Mouse (Mus musculus) adrenal gland, postnatal 14 days (tissue): Measurements from ENCODE around the gene Vwc2. TPM values are rescaled to one million over a fixed set of nuclear protein-coding genes. Genes with fewer than 3 reads are reported as not detected.
A peak's percentile ranks its signal among the peaks of the same experiment; 100 is the strongest.

Experiments used
- DNase-seq: peaks from one replicate; pipeline ENCODE4 v3.0.0; 2021; ENCODE audit warnings: mixed read lengths
- long read RNA-seq, 2 experiments: library from polyadenylated mRNA; stranded (forward); transcript quantifications; one replicate each; pipeline ENCODE4 v2.0.0; 2021
- total RNA-seq: library from RNA; stranded (reverse); gene quantifications from 2 replicates; pipeline ENCODE4 v1.2.3, GENCODE M21; 2021

The Vwc2 gene
- total RNA-seq: not detected in 2 replicates
- long read RNA-seq, experiment 1: 0 reads
- long read RNA-seq, experiment 2: 0 reads

DNA sequence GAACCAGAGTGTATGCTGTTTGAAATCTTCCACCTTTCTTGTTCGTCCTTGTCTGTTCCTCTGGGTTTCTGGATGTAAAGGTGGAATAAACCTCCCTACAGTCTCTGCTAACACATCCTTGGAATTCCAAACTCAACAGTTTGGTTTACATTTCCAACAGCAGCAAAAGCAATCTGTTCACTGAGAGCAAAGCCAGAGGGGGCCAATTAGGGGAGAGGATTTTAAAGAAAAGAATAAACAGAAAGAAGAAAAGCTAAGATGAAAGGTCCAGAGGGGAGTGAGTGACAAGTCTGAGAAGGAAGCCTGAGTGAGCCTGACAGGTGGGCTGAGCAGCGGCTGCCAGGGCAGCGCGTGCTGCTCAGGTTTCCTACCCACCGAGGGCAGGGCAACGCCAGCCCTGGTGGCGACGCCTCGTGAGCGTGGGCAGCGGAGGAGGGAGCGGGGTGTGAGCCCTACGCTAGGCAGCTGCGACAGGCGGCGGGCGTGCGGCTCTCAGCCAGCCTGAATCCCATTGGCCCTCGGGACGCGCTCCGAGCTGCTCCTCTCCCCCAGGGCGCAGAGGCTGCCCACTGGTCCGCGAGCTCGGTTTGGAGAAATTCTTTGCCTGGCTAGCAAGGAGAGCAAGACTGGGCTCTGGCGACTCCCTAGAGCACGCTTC is at the start of gene Vwc2:
Gene Vwc2 (plus strand): TSS at position 648 of the 658 bp plus-strand sequence.
- DNase-seq: no peak

DNA sequence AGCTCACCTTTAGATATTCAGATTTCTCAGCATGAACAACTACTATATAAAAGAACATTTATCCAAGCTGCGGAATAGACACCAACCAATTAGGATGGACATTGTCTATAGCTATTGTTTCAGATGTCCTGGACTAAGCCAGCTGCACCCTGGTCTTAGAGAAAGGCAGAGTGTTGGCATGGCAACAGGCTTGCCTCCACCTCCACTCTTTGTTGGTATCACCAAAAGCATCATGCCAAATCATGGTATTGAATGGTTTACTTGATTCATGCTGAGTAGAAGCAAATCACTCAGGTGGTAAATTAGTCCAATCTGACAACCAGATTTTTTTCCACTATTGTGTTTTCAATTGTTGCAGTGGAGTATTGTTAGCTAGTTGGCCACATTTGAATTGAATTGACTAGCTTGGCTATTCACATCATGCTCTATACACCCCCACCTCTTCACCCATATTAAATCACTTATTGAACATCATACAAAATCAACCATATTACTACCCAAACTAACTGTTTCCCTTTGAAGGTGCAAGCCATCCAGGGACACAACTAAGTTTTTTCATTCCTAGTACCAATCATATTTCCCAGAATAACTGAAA is 25.8 kb upstream of the Vwc2 start:
- no peak for DNase-seq

DNA sequence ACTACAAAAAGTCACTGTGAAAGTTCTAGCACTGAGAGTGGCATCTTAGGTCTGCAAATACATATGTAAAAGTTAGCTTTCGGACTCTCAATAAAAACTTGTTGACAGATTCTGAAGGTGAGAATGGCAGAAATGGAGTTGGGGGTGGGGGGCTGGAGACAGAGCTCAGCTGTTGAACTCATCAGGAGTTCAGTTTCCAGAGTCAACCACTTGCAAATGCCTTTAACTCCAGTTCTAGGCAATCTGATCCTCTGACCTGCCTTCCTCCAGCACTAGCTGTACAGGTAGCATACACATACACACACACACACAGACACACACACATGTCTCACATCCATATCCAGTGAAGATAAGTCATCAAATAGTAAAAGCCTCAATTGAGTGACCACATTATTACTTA is 16.4 kb upstream of the Vwc2 start:
- no peak for DNase-seq

DNA sequence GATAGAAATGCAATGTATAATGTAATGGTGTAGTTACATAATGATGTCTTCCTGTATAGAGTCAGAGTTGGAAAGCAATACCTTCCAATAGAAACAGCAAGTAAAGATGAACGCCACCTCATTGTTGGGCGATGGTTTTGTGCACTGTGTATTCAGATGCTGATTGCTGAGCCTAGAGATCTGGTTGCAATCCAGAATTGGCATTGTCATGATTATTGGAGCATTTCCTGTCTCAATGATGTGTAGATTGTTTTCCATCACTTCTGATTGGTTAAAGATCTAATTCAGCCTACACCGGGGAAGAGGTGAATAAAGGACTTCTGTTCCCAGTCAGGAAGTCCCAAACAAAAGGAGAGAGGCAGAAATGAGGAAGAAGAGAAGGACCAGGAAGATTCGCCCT is 15.7 kb upstream of the Vwc2 start:
- DNase-seq: no peak

DNA sequence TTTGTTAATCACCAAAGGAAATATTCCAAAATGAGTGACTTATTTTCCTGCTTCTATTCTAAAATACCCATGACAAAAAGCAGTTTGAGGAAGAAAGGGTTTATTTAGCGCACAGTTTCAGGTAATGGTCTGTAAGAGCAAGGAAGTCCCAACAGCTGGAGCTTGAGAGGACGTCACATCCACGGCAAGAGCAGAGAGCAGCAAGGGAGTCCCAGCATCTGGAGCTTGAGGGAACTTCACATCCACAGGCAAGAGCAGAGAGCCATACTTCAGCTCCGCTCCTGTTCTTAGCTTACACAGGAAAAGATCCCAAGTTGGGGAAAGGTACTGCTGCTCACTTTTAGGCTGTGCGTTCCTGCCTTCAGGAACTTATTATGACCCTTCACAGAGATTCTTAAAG is 15.0 kb upstream of the Vwc2 start:
- DNase-seq: no peak

DNA sequence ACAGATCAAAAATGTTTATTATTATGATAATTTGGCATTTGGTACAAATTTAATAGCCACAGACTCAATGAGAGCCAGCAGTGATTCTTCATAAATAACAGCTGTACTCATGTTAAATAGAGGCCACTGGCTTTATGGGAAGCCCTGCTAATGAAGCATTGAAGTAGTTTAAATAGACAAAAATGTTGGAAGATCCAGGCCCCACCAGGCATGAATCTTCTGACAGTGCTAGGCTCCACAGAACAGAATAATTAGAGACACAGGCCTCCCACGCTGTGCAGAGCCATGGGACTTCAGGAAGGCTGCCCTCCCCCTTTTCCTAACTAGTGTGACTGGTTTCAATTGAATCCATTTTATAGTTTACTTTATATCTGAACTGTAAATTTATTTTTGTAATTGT is 11.8 kb upstream of the Vwc2 start:
- DNase-seq: no peak

DNA sequence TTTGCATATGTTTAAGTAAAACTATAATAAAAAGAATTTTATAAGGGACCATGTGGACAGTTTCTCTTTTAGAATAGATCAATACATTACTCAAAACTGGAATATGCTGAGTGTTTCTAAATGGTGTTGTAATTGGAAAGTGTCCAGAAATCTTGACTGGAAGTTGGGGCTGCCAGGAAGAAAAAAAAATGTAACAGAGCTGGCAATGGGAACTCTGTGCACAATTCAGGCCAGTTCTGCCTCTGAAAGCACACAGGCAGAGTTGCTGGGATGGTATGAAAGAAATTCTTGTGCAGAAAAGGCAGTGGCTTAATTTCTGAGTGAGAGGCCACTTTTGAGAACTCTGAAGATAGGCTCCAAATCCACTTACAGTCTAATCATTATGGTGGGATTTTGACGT is 11.4 kb upstream of the Vwc2 start:
- DNase-seq: no peak

DNA sequence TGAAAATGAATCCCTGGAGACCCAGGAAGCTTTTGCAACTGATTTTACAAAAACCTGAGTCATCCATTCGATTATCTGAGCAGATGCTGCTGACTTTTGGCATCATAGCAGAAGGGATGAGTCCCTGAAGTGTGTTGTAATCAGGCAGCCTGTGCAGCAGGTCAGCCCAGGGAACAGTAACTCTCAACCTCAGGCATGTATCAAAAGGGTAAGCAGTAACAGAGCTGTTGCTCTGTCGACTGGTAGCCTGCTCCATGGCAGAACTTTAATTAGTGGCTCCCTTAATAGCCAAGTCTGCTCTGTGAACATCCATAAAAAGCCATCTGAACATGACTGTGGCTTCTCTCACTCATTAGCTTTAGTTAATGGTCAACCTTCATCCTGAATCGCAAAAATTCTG is 5.1 kb upstream of the Vwc2 start:
- DNase-seq: no peak

DNA sequence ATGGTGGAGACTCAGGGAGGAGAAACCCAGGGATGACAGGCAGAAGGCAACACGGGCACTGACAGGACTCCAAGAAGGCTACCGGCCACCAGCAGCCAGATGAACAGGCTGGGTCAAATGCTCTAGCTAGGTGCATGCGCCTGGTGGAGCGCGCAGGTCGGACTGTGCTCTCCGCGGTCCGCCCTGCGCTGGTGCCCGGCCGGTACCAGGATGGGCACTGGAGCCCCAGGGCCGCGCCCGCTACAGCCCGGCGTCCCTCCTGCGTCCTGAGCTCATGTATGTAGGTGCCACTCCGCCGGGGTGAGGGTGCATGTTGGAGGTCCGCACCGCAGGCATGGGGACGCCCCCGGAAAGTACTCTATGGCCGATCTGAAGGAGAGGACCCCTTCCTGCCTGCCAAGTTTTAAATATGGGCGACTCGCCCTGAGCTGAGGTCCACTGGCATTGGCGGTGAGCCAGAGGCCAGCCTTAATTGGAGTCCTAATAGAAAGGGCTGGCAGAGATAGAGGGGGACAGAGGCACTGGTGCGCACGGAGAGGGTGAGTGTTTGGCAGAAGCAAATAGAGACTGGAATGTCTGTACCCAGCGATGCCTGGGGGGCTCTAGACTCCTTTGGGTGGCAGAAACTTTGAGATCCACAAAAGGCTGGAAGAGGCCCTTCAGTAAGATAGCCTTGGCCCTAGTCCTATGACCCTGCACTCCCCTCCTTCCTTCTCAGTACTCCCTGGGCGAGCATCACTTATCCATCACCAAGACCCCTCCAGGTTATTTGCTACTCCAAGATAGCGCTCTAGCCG is 409 bp downstream of the Vwc2 start:
- DNase-seq: no peak

DNA sequence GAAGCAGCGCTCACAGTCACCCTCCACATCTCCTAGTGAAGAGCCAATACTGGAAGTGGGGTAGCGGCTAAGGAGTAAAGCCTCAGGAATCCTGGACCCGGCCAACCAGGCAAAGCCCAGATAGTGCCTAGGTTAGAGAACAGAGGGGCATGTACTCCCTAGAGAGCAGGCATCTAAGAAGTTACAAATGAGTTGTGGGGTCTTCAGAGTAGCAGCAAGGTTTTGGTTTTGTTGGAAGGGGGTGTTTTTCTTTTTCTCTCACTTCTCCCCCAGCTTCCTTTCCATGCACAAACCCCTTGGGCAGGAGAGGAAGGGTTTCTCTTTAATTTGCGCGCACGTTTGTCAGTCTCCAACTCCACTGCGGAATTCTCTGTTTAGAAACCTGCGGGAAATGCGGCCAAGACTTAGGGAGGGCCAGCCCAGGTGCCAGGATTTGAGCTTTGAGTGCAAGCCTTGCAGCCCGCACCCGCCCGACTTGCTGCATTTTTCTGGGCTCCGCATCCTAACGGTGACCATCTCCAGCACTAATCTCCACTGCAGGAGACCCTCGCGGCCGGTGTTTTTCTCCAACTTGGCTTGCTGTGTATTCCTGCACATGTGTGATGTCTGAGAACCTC is 1.1 kb downstream of the Vwc2 start:
- no peak for DNase-seq

DNA sequence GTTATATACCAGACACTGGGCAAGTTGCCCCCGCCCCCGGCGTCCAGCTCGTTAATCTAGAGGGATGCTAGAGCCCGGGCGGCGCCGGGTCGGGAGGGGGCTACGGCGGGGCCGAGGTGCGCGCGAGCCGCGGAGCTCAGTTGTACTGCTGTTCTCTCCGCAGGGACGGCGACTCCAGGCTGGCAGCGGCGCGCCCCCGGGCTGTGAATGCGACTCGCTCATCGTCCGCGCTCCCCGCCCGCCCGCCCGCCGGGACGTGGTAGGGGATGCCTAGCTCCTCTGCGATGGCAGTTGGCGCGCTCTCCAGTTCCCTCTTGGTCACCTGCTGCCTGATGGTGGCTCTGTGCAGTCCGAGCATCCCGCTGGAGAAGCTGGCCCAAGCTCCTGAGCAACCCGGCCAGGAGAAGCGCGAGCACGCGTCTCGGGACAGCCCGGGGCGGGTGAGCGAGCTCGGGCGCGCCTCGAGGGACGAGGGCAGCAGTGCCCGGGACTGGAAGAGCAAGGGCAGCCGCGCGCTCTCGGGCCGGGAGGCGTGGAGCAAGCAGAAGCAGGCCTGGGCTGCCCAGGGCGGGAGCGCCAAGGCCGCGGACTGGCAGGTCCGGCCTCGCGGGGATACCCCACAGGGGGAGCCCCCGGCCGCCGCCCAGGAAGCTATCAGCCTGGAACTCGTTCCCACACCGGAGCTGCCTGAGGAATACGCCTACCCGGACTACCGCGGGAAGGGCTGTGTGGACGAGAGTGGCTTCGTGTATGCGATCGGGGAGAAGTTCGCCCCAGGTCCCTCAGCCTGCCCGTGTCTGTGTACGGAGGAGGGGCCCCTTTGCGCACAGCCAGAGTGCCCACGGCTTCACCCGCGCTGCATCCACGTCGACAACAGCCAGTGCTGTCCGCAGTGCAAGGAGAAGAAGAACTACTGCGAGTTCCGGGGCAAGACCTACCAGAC is 1.9 kb downstream of the Vwc2 start:
- DNase-seq: peak; percentile 17

DNA sequence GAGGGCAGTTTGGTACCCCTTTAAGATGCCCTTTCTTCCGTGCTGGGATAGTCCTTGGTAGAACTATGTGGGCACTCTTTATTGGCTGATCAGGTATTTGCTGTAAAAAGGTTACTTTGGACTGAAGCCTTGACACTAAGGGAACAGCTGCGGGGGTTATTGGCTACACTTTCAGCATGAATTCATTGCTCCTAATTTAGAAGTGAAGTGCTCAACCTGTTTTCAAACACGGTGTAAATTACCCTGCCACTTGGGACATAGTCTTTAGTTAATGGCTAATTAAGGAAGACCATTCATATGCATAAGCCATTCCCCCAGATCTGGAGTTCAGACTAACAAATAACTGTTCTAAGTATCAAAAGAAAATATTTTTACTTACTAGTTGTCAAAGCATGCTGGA is 2.7 kb downstream of the Vwc2 start:
- DNase-seq: no peak

DNA sequence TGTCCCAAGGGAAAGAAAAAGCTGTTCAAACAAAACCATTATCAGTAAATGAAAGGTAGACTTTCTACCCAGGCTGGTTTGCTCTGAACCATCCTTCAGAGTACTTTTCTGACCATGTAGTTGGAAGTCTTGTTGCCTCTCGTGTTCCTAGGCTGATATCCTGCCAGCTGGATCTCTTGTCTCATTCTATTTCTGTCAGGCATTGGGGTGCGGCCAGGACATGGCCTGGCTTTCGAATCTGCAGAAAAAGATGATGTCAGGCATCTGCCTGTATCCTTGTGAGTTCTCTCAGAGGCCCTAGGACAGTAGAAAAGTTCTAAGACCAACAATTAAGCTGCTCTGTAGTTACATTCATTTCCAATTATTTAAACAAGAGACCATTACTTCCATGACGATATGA is 8.8 kb downstream of the Vwc2 start:
- DNase-seq: no peak

DNA sequence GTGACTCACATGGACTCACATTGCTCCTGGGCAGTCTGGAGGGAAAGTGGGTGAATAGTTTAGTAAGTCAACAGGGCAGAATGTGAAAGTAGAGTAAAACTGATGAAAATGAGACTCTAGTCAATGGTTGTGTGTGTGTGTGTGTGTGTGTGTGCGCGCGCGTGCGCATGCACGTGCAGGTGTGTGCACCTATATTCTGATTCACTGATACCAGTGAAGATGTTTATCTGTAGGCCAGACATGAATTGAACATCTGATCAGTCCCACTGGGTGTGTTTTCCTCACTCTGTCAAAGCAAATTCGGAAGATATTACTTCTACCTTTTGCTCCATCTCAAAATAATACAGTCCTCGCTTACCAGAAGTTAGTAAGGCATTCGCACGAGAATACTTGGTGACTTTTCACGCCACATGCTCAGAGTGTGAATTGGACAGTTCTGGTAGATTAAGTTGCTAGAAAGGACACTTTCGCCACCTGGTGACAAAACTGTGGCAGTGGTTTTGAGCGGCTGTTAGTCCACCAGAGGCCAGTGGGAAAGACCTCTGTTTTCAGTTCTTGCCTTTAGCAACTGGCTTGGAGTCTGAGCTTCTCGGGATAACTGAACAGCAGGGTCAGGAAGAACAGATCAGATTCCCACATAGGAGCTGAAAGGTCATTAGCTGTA is 17.5 kb downstream of the Vwc2 start:
- peak; percentile 37 for DNase-seq

DNA sequence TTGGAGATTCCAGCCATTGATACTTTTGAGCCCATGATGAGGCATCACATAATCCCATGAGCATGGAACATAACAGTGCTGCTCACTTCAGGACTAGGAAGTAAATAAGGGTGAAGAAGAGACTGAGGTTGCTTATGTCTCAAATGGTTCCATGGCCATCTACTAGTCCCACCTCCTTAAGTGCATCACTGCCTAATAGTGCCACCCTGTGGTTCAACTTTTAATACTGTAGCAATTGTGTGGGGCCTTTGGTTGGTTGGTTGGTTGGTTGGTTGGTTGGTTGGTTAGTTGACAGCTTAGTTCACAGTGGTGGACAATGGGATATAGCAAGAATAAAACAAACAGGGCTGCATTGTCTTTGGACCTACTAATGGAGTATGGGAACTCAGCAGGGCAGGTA is 26.6 kb downstream of the Vwc2 start:
- DNase-seq: no peak

DNA sequence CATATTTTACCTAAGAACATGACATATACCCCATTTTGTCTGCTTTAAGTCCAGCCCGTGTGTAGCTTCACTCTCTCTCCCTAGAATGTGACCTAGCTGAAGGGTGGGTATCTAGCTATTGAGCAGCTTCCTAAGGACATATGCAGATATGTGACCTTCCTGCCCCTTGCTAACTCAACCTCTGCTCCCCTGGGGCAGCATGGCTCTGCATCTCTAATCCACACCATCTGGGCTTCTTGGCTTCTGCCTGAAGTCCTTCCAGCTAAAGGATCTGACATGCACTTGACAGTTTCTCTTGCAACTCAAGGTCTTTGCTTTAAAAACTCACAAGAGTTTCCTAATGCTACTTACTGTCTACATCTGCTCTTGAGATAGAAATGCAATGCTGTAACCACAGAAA is 38.7 kb downstream of the Vwc2 start:
- no peak for DNase-seq

DNA sequence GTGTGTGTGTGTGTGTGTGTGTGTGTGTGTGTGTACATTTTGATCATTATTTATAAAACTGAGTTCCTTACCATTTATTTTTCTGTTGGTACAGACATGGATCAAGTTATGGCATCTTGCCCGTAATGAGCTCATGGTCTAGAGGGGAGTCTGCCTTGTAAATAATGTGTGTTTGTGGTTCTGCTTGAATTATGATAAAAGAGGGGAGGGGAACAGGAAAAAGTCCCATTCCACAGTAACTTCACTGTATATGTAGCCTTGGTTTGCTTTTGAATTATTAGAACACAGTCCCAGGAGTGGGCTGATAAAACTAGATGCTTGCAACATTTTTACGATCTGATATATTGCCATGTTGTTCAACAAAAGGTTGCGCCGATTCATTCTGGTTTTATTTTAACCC is 57.4 kb downstream of the Vwc2 start:
- no peak for DNase-seq

DNA sequence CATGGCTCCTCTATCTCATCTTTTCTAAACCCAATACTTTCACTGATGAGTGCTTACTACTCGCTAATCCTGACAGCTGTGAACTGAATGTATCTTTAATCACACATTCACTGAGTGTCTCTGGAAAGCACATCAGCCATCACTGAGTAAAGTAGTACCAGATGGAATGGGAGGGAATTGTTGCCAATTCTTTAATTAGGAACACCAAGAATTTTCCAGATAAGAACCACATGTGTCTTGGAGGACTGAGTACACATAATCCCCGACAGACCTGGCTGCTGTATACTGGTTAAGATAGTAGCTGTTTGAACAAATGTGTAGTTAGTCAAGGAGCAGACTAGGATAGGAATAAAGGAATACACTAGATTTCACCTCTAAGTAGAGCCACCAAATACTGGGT is 61.2 kb downstream of the Vwc2 start:
- no peak for DNase-seq

DNA sequence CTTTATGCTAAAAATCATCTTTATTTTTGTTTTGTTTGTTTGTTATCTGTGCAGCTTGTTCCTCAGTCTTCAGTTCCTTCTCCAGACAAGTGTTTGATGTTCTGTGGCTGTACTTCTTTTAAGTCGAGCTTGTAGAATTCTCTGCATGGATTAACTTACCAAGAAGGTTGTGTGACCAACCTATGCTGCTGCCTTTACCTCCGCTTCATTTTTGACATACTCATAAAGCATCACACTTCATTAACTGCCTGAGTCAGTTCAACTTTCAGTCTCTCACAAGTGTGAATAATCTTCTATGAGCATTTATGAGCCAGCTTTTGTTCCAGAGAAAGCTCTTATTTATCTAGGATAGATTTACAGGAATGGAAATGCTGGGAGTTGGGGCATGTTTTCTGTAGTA is 68.7 kb downstream of the Vwc2 start:
- no peak for DNase-seq

DNA sequence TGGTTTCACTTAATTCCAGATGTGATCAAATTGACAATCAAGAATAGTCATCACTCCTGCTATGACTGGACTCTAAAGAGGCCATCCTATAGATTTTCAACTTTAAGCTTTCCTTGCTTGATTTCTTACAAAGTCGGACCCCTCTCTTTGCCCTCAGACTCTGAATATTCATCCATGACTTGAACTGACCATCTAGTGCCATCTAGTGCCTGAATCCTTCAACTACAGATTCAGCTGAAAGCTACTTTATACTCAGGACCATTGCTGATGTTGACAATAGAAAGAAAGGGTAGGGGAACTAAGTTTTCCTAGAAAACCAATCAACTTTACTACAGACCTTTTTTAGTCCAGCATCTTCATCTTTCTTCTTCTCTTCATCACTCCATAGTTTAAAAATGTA is 109.1 kb downstream of the Vwc2 start:
- DNase-seq: no peak

DNA sequence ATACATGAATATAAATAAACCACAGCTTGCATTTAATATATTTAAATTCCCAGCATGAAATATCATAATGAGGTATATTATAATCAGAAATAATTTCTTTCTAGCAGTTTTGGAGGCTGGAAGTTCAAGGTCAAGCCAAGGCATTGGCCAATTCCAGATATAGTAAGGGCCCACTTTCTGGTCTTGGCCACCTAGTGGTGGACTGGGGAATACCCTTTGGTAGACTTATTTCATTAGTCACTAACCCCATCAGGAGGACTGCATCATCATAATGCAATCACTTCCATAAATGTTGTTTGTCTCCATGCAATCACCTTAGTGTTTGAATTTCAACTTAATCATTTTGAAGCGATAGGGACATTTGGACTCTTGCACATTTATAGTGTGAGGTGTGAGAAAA is 125.3 kb downstream of the Vwc2 start:
- peak; percentile 22 for DNase-seq
